Mouse (Mus musculus) 3T3-L1 (cell line): ENCODE measurements at regions not wholly inside any gene's neighbourhood (a gene's known extent, or its start where the extent isn't known, plus 50 kb on each side); places are given as distances from the start of the nearest gene placed in this dataset.
A peak's percentile ranks its signal among the peaks of the same experiment; 100 is the strongest.

ENCODE experiments used
- DNase-seq: peaks from one replicate; pipeline ENCODE4 v3.0.0-alpha.2; 2015; ENCODE audit warnings: low read depth, low spot score

GRCm38 (mm10) chr3:10697698-10698452 lies 362.4 kb upstream of the Gm38303 start:
- no peak for DNase-seq

- DNase-seq = peak; percentile 8
These were observed 350.0 kb upstream of the Gm38303 start for GRCm38 (mm10) chr3:10685501-10685951.

- DNase-seq = peak; percentile 71
These were observed 349.5 kb upstream of the Gm38303 start for GRCm38 (mm10) chr3:10684885-10685500.

- no peak for DNase-seq
These were observed 346.5 kb upstream of the Gm38303 start for GRCm38 (mm10) chr3:10681938-10682337.

- no peak for DNase-seq
These were observed 312.6 kb upstream of the Gm38303 start for GRCm38 (mm10) chr3:10647975-10648511.
